Mouse (Mus musculus) gastrocnemius, postnatal 25 days (tissue): ENCODE results near the gene Rpp30. TPM values are rescaled to one million over a fixed set of nuclear protein-coding genes. Genes with fewer than 3 reads are reported as not detected.

Experiments
- DNase-seq: peaks from one replicate; pipeline ENCODE4 v3.0.0; 2022
- long read RNA-seq, 2 experiments: library from polyadenylated mRNA; stranded (forward); transcript quantifications; one replicate each; pipeline ENCODE4 v2.0.0; 2021
- total RNA-seq, 2 experiments: library from RNA; stranded (reverse); gene quantifications; 1 replicate in 1 of 2; 2 replicates in 1 of 2; pipeline ENCODE4 v1.2.3; 2021

Gene Rpp30
- total RNA-seq = 10 to 100 TPM; 14.3 to 14.4 TPM
- long read RNA-seq, experiment 1, transcript Rpp30-201 (11 exons, 1,145 nt) = major isoform, 42 of 49 reads
- long read RNA-seq, experiment 1, partial matches to known transcripts = 1 of 49 reads
- long read RNA-seq, experiment 1, other reads (novel, unspliced or antisense) = 6 of 49 reads
- long read RNA-seq, experiment 2, transcript Rpp30-201 (11 exons, 1,145 nt) = major isoform, 39 of 44 reads
- long read RNA-seq, experiment 2, partial matches to known transcripts = 1 of 44 reads
- long read RNA-seq, experiment 2, other reads (novel, unspliced or antisense) = 4 of 44 reads

DNA sequence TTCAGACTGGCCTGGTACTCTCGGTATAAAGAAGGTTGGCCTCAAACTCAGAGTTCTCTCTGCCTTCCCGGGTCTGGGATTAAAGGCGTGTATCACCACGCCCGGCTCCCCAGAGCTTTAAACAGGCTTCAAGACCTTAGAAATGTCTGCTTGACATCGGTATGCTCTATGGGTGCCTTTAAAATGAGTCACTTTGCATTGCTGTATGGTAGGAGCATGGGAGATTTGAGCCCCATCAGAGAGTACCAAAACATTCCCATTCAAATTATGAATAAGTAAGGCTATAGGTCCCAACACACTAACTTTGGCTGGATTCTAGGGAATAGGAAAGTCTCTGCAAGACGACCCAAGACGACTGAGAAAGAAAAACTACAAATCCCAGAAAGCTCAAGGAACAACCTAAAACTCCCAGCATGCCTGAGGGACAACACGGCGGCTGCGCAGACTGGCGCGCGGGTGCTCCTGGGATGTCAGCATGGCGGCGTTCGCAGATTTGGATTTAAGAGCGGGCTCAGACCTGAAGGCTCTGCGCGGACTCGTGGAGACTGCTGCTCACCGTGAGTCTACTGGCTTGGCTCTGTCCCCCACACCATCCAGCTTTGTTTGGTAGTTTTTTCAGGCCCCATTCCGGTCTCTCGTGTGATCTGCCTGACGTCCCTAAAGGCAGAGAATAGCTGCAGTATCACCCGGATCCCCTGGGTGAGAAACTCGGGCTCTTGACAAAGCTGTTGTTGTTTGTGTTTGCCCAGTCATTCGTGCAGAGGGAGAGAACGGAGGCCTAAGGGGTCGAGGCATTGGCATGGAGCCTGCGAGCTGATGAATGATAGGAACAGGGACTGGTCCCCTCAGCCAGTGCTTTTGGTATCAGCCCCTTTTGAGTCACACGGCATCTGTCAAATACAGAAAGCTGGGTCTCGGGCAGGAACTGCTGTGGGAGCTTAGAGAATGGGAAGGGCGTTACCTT lies at the start of gene Rpp30:
Rpp30 (plus strand) TSS at position 455 of the 964 bp plus-strand sequence.
- DNase-seq = peak; percentile 86

DNA sequence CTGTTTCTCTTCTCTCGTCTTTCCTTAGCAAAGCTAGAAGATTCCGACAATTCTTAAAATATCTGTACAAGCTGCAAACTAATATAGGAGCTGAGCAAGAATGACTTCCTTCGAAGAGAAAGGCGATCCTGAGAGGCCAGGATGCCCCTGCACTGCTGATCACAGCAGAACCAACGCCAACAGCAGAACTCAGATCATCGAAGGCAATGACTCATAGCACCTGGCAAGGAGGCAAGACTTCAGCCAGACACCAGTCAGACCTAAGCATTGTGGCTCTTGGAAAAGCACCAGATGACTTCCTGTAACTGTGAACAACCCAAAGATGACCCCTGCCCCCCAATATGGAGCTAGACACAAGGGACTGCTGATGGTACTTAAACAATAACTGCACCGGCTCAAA lies 37.5 kb upstream of the Rpp30 start:
- DNase-seq = no peak

DNA sequence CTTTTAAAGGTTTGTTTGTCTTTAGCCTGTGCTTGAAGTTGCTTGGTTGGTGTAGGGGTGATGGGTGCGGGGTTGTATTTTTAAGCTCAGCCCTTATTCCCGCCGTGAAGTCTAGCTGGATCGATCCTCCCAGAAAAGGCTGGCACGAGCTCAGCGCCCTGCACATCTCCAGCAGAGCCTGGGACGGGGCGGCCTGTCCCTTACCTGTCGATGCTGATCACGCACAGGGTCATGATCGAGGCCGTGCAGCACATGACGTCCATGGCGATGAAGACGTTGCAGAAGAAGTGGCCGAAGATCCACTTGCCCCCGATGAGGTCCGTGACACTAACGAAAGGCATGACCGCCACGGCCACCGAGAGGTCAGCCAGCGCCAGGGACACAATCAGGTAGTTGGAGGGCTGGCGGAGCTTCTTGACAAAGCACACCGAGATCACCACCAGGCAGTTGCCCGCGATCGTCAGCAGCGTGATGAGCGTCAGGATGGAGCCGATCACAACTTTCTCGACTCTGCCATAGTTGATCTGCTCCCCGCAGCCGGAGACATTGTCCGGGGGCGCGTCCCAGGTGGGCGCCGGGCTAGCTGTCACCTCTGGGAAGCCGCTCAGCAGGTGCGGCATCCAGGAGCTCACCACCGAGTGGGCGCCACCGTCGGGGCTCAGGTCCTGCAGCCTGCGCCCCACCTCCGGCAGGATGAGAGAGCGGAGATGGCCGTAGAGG lies 26.9 kb upstream of the Rpp30 start:
- DNase-seq = no peak

DNA sequence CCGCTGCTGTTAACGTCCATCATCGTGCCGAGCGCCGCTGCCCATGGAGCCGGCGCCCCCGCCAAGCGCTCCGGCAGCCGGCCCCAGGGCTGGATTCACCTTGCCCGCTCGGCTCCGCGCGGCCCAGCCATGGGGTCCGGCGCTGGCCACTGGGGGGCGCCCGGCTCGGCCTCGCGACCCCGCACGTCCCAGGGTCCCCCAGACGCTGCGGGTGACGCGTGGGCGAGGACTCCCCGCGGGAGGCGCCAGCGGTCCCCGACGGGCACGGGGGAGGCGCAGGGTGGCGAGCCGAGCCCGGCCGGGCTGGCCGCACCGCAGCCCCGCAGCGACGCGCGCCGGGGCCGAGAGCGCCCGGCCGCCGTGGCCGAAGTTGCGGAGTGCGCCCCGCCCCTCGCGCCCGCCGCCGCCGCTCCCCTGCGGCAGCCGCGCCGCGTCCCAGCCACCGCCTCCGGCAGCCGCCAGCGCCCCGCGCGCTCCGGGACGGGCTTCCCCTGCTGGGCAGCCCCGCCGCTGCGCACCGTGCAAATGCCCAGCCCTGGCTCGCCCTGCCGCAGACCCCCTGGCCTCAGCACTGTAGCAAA lies 26.2 kb upstream of the Rpp30 start, which contains the start of gene Htr7:
Htr7 (minus strand) TSS at position 277 of the 581 bp plus-strand sequence.
- DNase-seq = peak; percentile 6

DNA sequence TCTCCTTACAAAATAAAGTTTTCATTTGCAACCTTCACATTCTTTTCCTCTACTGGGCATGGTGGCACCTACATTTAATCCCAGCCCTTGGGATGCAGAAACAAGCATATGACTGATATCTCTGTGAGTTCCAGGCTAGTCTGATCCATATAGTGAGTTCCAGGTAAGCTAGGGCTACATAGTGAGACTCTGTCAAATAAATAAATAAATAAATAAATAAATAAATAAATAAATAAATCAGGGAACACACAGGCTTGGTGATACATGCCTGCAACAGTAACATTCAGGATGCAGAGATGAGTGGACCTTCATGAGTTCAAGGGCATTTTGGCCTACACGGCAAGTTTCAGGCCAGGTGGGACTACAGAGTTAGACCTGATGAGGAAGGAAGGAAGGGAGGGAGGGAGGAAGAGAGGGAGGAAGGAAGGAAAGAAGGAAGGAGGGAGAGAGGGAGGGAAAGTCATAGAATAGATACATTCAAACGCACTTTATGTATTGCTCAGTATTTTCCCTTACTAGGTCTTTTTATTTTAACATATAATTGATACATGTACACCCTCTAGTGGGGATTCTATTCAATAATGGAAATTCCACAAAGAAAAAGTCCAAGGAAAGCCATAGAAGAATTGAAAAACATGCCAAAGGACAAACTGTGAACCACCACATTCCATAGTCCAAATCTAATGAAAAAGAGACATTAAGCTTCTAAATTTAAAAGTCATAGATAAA lies 20.6 kb upstream of the Rpp30 start:
- no peak for DNase-seq

DNA sequence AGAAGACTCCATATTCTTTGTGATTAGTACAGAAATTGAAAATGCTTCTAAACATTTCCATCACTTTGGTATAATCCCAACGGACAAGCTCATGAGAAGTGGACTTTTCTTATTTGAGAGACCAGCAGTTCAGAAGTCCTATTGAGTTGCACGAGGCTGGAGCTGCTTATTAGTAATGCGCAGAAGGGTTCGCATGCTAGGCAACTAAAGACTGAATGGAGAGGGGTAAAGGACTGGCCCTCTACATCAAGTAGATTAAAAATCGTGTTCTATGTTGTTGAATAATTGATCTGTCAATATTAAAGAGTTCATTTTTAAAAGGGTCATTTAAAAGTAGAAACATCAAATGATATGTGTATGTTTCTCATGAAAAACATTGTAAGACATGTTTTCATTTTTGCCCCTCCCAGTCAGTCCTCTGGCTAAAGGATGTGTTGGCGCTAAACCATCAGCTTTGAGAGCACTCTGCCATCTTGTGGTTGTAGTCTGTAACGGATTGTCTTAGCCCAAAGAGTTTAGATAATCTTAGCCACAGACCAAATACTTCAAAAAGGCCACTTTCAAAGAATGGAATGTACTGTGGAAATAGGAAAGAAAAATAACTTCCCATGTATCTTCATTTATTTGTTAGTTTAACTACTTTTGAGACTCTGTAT lies 782 bp upstream of the Rpp30 start:
- DNase-seq = no peak

DNA sequence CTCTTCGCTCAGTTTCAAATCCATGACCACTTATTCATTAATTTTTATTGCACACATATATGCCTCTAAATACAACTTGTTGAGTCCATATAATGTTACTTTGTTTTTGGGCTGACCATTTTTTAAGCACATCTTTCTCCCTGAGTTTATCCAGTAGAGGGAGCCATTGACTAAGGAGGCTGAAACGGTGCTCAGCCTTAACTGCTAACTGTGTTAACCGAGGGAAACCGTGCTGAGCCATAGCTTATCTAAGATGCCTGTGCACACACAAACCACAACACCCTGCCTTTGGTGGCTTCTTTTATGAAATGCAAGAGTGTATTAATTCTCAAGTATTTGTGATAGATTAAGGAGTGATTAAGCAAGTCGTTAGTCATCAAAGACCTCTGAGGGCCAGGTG lies 7.3 kb downstream of the Rpp30 start:
- no peak for DNase-seq

DNA sequence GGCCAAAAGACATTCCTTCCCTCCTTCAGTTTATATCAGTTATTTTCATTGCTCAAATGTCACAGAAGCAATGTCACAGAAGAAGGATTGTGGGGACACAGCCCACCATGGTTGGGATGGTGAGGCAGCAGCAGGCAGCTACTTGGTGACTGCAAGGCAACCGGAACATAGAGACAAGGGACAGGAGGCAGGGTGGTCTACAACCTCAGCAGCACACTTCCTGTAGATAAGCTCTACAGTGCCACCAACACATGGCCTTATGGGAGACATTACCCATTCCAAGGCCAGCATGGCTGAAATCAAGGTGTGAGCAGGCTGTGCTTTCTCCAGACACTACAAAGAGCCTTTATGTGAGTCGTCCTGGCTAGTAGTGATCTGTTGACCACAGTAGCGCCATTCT lies 13.7 kb downstream of the Rpp30 start:
- no peak for DNase-seq

DNA sequence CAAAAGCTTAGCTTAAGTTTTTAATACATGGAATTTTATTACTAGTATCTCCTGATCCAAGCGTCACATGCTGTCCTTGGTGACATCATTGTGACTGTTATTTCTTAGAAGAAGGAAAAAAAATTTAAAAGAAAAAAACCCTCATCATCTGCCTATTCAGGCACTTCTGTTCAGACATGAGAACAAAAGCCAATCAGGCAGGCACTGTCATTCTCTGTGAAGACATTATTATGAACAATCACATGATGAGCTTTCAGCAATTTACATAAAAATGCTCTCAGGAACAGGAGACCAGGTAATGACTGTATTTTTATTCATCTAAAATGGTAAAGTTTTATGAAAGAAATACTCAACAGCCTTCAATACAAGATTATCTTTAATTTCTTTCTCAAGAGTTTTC lies 14.7 kb downstream of the Rpp30 start:
- DNase-seq = no peak

DNA sequence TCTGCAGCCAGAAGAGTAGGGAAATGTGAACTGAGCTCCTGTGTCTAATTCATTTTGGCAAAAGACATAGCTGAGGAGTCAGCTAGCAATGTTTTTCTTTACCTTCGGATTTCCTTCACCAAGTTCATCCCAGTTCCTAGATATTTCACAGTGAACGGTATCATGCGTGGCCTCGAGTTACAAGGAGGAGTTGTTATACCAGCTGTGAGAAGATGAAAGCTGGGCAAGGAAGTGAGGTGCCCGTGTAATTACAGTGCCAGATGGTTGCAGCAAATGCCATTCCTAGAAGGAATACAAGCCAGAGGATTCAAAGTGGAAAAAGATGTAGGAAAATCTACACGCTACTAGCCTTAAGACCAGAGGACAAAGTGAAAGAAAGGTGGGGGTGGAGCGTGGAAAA lies 15.4 kb downstream of the Rpp30 start:
- no peak for DNase-seq

DNA sequence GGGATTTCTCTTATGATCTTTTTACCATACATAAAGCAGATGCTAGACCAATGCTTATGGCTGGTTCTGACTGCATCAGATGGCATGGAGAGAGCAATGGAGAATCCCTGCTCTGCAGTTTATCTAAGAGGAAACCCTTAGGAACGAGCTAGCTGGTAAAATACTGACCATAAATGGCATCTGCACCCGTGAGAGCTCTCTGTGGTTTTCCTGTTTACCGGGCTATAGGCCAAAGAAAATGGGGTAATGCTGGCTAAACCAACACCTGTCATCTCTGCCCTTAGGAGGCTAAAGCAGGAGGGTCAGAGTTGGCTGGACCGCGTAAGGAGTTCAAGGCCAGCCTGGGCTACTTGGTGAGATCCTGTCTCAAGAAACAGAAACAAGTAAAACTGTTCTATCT lies 20.4 kb downstream of the Rpp30 start:
- no peak for DNase-seq

DNA sequence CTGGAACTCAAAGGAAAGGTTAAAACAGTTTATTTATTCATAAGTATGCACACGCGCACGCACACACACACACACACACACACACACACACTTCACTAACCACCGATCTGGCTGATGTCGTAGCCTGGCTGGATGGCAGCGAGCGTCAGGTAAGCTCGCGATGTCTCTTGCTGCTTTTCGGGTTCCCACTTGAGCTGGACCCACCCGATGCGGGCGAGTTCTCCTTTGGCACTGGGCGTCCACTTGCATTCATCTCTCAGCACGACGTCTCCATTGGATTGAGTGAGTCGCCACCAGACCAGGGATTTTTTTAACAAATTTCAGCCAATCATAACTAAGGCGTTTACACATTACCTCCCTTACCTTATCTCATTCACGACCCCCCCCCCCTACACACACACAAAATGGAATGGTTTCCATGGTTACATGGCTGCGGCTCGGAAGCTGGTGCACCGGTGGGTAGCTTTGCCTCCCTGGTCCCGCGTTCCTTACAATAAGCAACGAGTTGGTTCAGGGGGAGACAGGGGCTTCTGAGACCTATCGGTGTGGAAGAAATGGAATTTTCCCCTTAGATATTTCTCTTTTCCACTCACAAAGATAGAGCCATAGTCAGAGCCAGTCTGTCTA lies 25.9 kb downstream of the Rpp30 start:
- no peak for DNase-seq

DNA sequence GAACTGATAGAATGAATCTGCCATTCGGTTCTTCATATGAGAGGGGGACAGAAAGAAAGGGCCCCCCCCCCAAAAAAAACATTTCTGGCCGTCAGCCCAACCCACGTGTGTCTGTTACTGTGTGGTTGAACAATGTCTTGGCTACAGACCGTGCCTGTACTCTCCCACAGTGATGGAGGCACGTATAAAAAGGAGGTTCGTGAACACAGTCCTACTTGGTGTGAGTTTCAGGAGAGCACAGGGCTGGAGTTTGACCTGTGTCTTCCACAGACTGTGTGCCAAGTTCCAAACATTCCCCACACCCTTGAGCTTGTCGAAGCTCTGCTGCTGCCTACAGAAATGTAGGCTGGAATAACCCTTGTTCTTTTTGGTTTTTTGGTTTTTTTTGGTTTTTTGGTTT lies 26.9 kb downstream of the Rpp30 start:
- DNase-seq = no peak

DNA sequence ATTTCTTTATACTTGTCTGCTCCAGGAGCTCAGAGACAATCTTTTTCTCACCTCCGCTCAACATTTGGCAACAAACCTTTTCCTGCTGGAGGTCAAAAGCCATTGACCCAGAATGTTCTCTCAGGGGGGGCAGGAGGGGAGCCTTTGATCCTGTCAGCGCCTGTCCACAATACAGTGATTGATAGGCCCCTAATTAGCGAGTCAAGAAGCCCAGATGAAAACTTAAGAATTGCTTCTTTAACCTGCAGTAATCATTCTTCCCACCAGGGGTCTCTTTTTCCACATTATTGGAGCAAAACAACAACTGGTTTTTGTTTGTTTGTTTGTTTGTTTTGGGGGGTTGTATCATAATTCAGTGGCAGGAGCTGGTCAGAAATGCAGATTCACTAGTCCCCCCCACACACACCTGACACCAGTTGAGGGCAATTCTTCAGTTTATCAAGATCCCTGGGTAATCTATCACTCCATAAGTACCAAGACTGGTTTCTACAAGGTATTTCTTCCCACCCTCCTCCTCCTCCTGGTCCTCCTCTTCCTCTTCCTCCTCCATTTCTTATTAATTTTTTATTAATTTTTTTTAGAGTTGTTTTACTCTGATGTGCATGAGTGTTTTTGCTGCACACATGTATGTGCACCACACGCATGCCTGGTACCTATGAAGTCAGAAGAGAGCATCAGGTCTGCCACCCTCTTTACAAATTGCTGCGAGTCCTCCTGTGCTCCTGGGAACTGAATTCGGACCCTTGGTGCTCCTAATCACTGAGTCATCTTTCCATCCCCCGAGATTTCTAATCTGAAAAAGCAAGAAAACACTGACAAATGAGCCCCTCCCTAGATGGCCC lies 27.8 kb downstream of the Rpp30 start:
- DNase-seq = no peak

DNA sequence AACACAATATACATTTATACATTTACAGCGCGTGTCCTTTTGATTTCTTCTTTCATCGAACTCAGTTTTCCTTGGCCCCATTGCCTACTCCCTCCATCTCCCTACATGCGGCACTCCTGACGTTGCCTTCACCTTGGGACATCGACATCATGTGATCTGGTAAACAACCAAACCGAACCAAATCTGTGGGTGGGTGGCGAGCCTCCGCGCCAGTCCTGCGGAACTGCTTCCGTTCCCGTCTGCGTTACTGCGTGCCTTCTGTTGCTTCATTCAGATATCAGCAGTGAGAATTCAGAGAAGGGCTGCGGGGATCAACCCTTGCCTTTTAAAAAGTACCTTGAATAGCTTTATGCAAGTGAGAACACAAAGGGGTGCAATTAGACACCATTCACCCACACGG lies 28.5 kb downstream of the Rpp30 start:
- DNase-seq = no peak

DNA sequence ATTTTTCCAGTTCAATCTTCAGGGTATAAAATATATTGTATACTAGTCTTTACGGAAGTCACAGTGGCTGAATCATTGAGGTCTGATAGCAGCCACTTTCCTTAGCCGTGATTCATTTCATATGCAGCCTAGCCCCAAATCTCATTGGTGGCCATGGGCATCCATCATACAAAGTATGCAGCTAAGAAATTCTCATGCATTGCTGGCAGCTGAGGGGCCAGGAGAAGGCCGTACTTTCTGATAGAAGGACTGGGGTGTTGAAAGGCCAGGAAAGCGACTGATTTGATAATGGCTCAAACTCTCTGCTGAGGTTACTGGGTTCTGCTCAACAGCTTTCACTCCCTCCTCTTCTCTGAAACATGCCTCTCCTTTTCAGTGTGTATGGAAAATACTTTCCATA lies 32.7 kb downstream of the Rpp30 start:
- DNase-seq = no peak

DNA sequence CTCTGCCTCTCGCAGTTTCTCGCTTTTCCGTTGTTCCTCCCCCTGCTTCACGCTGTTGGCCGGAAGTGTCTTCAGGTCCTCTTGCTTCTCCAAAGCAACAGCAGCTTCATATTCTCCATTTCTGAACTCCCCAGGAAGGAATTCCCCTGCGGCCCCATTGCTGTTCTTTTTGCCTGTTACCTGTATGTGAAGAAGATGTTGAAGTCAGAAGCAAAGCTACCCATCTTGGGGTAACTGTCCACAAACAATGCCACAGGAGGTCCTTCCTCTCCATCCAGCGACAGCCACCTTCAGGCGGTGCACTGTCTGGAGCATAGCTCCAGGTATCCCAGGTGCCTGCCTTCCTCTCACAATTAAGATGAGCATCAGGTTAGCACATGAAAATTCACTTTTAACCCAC lies 35.7 kb downstream of the Rpp30 start:
- DNase-seq = no peak

DNA sequence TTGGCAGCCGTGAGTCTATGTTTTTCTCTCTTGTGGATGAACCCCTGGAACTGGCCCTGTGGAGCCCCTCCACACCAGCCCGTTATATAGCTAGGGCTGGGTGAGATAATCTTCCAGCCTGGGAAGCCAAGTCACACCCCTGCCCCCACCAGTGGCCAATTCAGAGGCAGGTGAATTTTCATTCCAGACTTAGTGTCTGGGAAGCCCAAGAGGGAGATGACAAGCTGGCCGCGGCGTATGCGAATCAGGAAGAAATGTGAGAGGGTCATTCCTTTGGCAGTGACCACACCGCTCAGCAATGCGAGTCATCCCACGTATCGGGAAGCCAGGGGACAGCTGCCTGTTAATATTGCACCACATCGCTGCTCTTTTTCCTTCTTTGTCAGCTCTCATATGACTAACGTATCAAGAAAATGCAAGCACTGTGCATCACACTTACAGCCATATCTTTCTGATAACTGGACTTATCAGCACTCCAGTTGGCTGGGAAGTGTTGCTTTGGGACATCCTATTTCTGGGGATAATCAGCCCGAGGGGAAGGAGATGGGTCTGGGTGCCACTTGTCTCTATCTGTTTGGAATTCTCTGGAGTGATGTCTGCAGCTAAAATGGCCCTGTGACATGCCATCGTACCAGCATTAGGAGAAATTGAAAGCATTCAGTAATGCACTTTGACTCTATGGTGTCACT lies 36.4 kb downstream of the Rpp30 start, which contains the start of gene Ankrd1:
Ankrd1 (minus strand) TSS at position 317 of the 689 bp plus-strand sequence.
- peak; percentile 34 for DNase-seq

DNA sequence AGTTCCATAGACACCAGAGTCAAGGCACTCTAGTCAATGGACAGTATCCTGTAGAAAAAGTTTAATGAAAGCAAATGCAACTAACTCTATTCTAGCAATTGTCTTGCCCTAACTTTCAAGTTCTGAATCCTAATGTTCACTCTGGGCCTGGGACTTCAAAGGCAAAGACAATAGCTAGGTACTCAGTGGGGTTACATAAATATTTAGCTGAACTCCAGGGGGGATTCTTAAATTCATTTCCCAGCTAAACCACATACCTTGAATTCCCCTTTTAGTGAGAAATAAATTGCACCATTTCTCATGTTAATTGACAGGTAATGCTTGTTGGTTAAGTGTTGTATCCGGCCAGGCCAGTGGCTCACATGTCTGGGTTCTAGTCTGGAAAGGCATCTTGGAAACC lies 40.7 kb downstream of the Rpp30 start:
- no peak for DNase-seq
